11 mouse cellular contexts compared by ENCODE assay signal in genomic region chr5:131828607-131829006, GRCm38 (mm10).
"Had no signal": no experiment of that assay in that cellular context is flagged by ENCODE, and none has a peak within 500 bp of the region (broad histone marks: within the 10 kb centered on the region; RNA-seq: fewer than 3 reads in every experiment).

No protein-coding gene starts in this region.

- DNase-seq: retina, postnatal 1 day; right cerebral cortex, adult 18-20 months; right cerebral cortex, postnatal 14 days; right cerebral cortex, postnatal 25 days; right cerebral cortex, postnatal 4 days; spleen, adult 18-20 months; thymus, adult 18-20 months; thymus, adult 2 months; thymus, postnatal 36 days had no signal

- H3K4me1 ChIP-seq: stomach, embryonic 15.5 days had no signal

- H3K4me3 ChIP-seq: neural tube, embryonic 15.5 days; stomach, embryonic 15.5 days had no signal

- H3K27me3 ChIP-seq: neural tube, embryonic 15.5 days; stomach, embryonic 15.5 days had no signal

- H3K36me3 ChIP-seq: neural tube, embryonic 15.5 days; stomach, embryonic 15.5 days had no signal

- H3K9me3 ChIP-seq: neural tube, embryonic 15.5 days; stomach, embryonic 15.5 days had no signal

- H3K27ac ChIP-seq: neural tube, embryonic 15.5 days had no signal
